Mouse (Mus musculus) erythroblast, embryonic 14.5 days (primary cell): ENCODE data around the gene Ckm.

Source experiments
- GATA1 ChIP-seq: IDR thresholded peaks from 2 replicates; pipeline ENCODE4 v1.6.1; 2012; ENCODE audit warnings: low read length, inconsistent platforms, mixed read lengths
- TAL1 ChIP-seq: IDR thresholded peaks from 3 replicates; pipeline ENCODE4 v1.6.1; 2012; ENCODE audit warnings: low read length, inconsistent platforms, mixed read lengths

DNA sequence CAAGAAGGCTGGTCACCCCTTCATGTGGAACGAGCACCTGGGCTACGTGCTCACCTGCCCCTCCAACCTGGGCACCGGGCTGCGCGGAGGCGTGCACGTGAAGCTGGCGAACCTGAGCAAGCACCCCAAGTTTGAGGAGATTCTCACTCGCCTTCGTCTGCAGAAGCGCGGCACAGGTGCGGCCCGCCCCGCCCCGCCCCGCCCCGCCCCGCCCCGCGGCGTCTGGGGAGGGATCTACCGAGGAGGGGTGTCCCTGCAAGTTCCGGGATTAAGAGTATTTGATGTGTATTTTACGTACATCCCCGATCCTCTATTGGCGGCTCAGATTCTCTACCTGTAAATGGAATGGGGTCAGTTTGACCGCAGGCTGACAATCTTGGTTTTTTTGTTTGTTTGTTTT is 15.5 kb downstream of the Ckm start:
- no peak for TF ChIP-seq GATA1
- TF ChIP-seq TAL1 = no peak
